Mouse (Mus musculus): ENCODE measurements around the gene Inpp5d. TPM values are rescaled to one million over a fixed set of nuclear protein-coding genes. Genes with fewer than 3 reads are reported as not detected.
"Not testable (repeated sequence)": the region's sequence is repeated elsewhere in the genome, so short reads cannot be mapped to it uniquely, and the experiment has no call there.

Inpp5d gene
- polyA plus RNA-seq, 1 experiment from 2014 or later: 3.3 TPM

DNA sequence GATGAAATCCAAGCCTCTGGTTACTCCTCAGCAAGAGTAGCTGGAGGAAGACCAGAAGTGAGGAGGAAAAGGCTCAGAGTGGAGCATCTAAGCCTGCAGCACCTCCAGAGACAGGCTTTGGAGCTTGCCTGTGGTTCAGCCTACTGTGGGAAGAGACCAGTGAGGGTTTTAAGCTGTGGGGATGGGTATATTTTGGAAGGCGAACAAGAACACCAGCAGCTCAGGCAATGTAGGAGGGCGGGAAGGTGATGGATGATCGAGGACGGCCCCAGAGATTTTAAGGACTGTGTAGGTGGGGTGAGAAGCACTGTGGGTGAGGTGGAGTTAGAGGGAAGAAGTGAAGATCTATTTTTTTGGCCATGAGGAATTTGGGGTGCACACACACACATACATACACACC, 60.8 kb downstream of the Inpp5d start:
- ATAC-seq (replicated peaks; ENCODE audit: insufficient number of reproducible peaks, low FRiP score, low TSS enrichment, low read depth): no peak
- DNase-seq (ENCODE audit: low spot score): no peak
- Histone ChIP-seq H3K36me3 (replicated peaks; ENCODE audit: control insufficient read depth, insufficient read depth, low read depth, low read length) (no peaks in the 10 kb centered on the region), H3K4me3 (ENCODE audit: low read depth, low read length) (no peak overlapping the region), H3K27me3 (ENCODE audit: control insufficient read depth, insufficient read depth, low read length) (no peaks in the 10 kb centered on the region), H3K27ac (replicated peaks; ENCODE audit: low read depth, low read length) (no peak overlapping the region), H3K9ac (replicated peaks; ENCODE audit: low read length) (no peak overlapping the region), H3K4me2 (ENCODE audit: low read depth, low read length) (no peak overlapping the region), H3K4me1 (ENCODE audit: control insufficient read depth, insufficient read depth, low read length) (no peaks in the 10 kb centered on the region), H3K9me3 (replicated peaks; ENCODE audit: control insufficient read depth, low read length) (no peaks in the 10 kb centered on the region)
- 89% methylated on average over 4 of the region's 4 CpGs for WGBS

DNA sequence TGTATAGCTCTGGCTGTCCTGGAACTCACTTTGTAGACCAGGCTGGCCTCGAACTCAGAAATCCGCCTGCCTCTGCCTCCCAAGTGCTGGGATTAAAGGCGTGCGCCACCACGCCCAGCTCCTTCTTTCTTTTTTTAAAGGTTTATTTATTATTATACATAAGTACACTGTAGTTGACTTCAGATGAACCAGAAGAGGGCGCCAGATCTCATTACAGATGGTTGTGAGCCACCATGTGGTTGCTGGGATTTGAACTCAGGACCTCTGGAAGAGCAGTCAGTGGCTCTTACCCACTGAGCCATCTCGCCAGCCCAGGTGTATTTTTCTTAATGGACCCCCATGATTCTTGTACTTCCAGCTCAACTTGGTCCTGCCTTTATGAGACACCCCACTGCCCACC, 62.4 kb downstream of the Inpp5d start:
- not testable (repeated sequence) for DNase-seq (ENCODE audit: low spot score); H3K9ac ChIP-seq (replicated peaks; ENCODE audit: low read length); H3K4me1 ChIP-seq (ENCODE audit: control insufficient read depth, insufficient read depth, low read length); H3K4me3 ChIP-seq (ENCODE audit: low read depth, low read length); H3K4me2 ChIP-seq (ENCODE audit: low read depth, low read length); ATAC-seq (replicated peaks; ENCODE audit: insufficient number of reproducible peaks, low FRiP score, low TSS enrichment, low read depth); H3K27ac ChIP-seq (replicated peaks; ENCODE audit: low read depth, low read length); H3K9me3 ChIP-seq (replicated peaks; ENCODE audit: control insufficient read depth, low read length); H3K36me3 ChIP-seq (replicated peaks; ENCODE audit: control insufficient read depth, insufficient read depth, low read depth, low read length); H3K27me3 ChIP-seq (ENCODE audit: control insufficient read depth, insufficient read depth, low read length)
- 86% methylated on average over 7 of the region's 7 CpGs for WGBS

DNA sequence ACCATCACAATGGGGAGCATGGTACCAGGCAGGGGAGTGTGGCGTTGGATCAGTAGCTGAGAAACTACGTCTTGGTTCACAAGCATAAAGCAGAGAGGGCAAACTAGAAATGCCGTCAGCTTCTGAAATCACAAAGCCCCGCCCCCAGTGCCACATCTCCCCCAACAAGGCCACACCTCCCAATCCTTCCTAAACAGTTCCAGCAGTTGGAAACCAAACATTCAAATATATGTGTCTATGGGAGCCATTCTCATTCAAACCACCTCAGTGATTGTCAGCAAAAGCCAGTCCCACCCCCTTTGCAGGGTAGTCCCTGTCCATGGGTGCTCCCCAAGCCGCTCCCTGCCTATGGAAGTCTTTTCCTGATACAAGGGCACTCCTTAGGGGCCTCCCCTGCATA, 64.0 kb downstream of the Inpp5d start:
- WGBS: 95% methylated on average over 5 of the region's 5 CpGs
- H3K27ac ChIP-seq (replicated peaks; ENCODE audit: low read depth, low read length): no peak overlapping the region
- ATAC-seq (replicated peaks; ENCODE audit: insufficient number of reproducible peaks, low FRiP score, low TSS enrichment, low read depth): no peak
- H3K27me3 ChIP-seq (ENCODE audit: control insufficient read depth, insufficient read depth, low read length): no peaks in the 10 kb centered on the region
- H3K36me3 ChIP-seq (replicated peaks; ENCODE audit: control insufficient read depth, insufficient read depth, low read depth, low read length): no peaks in the 10 kb centered on the region
- H3K9ac ChIP-seq (replicated peaks; ENCODE audit: low read length): no peak overlapping the region
- H3K9me3 ChIP-seq (replicated peaks; ENCODE audit: control insufficient read depth, low read length): no peaks in the 10 kb centered on the region
- no peaks in the 10 kb centered on the region for H3K4me1 ChIP-seq (ENCODE audit: control insufficient read depth, insufficient read depth, low read length)
- no peak overlapping the region for H3K4me2 ChIP-seq (ENCODE audit: low read depth, low read length)
- DNase-seq (ENCODE audit: low spot score): no peak
- H3K4me3 ChIP-seq (ENCODE audit: low read depth, low read length): no peak overlapping the region

DNA sequence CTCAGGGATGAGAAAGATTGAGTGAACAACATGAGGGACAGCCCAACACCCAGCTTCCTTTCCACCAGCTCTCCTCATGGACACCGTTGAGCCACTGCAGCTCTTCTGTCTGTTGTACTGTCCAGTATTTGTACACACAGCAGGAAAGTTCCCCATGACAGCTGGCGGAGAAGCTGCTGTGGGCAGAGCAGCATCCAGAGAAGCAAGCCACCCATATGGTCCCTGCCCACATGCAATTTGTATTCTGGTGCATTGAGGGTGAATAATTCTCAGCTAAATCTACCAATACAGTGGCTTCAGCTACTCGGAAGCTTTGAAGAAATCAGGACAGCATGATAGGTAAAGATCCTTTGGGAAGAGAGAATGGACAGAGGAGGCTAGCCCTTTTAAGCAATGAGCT, 64.7 kb downstream of the Inpp5d start:
- H3K9me3 ChIP-seq (replicated peaks; ENCODE audit: control insufficient read depth, low read length): no peaks in the 10 kb centered on the region
- 88% methylated on average over 3 of the region's 3 CpGs for WGBS

DNA sequence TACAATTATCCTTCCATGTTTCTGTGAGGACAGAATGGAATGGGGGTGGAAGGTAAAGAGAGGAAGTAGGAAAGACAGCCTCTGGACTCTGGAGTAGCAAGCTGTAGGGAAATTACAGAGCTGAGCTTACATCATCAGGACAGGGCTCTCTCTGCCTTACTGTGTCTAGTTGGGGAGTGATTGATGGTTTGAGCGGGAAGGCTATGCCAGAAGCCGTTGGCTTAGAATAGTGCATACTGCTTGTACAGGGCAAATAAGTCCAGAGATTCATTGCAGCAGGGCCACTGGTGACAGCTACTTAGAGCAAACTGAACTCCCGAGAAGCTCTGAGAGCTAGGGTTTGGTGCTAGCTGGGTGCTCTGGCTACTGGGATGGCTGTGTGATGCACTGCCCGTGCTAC, 66.2 kb downstream of the Inpp5d start:
- H3K27ac ChIP-seq (replicated peaks; ENCODE audit: low read depth, low read length): no peak overlapping the region
- H3K27me3 ChIP-seq (ENCODE audit: control insufficient read depth, insufficient read depth, low read length): no peaks in the 10 kb centered on the region
- H3K4me1 ChIP-seq (ENCODE audit: control insufficient read depth, insufficient read depth, low read length): no peaks in the 10 kb centered on the region
- no peak for ATAC-seq (replicated peaks; ENCODE audit: insufficient number of reproducible peaks, low FRiP score, low TSS enrichment, low read depth)
- no peak overlapping the region for H3K4me3 ChIP-seq (ENCODE audit: low read depth, low read length)
- no peak for DNase-seq (ENCODE audit: low spot score)
- H3K9me3 ChIP-seq (replicated peaks; ENCODE audit: control insufficient read depth, low read length): no peaks in the 10 kb centered on the region
- no peaks in the 10 kb centered on the region for H3K36me3 ChIP-seq (replicated peaks; ENCODE audit: control insufficient read depth, insufficient read depth, low read depth, low read length)
- no peak overlapping the region for H3K4me2 ChIP-seq (ENCODE audit: low read depth, low read length)
- WGBS: 77% methylated on average over 4 of the region's 4 CpGs
- no peak overlapping the region for H3K9ac ChIP-seq (replicated peaks; ENCODE audit: low read length)

More for the DNA sequence above, 64.7 kb downstream of the Inpp5d start:
- no peak overlapping the region for H3K27ac ChIP-seq (replicated peaks; ENCODE audit: low read depth, low read length)
- no peak for DNase-seq (ENCODE audit: low spot score)
- H3K4me3 ChIP-seq (ENCODE audit: low read depth, low read length): no peak overlapping the region
- ATAC-seq (replicated peaks; ENCODE audit: insufficient number of reproducible peaks, low FRiP score, low TSS enrichment, low read depth): no peak
- H3K9ac ChIP-seq (replicated peaks; ENCODE audit: low read length): no peak overlapping the region
- H3K4me1 ChIP-seq (ENCODE audit: control insufficient read depth, insufficient read depth, low read length): no peaks in the 10 kb centered on the region
- no peak overlapping the region for H3K4me2 ChIP-seq (ENCODE audit: low read depth, low read length)
- no peaks in the 10 kb centered on the region for H3K36me3 ChIP-seq (replicated peaks; ENCODE audit: control insufficient read depth, insufficient read depth, low read depth, low read length)
- no peaks in the 10 kb centered on the region for H3K27me3 ChIP-seq (ENCODE audit: control insufficient read depth, insufficient read depth, low read length)

- Histone ChIP-seq H3K27ac (replicated peaks; ENCODE audit: low read depth, low read length) (no peak overlapping the region), H3K9ac (replicated peaks; ENCODE audit: low read length) (no peak overlapping the region), H3K36me3 (replicated peaks; ENCODE audit: control insufficient read depth, insufficient read depth, low read depth, low read length) (no peaks in the 10 kb centered on the region), H3K9me3 (replicated peaks; ENCODE audit: control insufficient read depth, low read length) (no peaks in the 10 kb centered on the region), H3K4me3 (ENCODE audit: low read depth, low read length) (no peak overlapping the region), H3K4me1 (ENCODE audit: control insufficient read depth, insufficient read depth, low read length) (no peaks in the 10 kb centered on the region), H3K27me3 (ENCODE audit: control insufficient read depth, insufficient read depth, low read length) (no peaks in the 10 kb centered on the region), H3K4me2 (ENCODE audit: low read depth, low read length) (no peak overlapping the region)
- ATAC-seq (replicated peaks; ENCODE audit: insufficient number of reproducible peaks, low FRiP score, low TSS enrichment, low read depth) (no peak), DNase-seq (ENCODE audit: low spot score) (no peak)
- WGBS: 31% methylated on average over 1 of the region's 1 CpGs
Observed at GRCm38 (mm10) chr1:87687009-87687408, 66.9 kb downstream of the Inpp5d start.

DNA sequence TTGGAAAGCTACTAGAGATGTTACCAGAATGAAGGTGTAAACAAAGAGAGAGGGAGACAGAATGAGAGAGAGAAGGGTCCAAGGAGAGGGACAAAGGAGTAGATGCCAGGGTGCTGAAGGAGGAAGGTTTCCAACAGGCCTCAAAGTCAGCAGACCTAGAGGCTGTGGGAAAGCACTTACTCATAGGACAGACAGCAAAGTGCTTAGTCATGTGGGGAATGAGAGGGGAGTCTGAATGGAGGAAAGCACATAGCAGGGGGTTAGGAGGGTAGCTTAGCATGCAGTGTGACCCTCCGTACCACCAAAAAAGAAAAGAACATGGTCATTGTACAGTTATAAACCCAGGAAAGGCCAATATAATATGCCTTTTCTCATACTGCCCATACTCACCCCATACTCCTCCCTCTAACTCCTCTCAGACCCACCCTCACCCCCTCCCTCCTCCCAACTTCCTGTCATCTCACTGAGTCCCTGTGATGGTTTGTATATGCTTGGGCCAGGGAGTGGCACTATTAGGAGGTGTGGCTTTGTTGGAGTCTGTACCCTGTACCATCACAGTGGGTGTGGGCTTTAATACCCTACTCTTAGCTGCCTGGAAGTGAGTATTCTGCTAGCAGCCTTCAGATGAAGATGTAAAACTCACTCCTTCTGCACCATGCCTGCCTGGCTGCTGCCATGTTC, 69.7 kb downstream of the Inpp5d start:
- Histone ChIP-seq H3K9ac (replicated peaks; ENCODE audit: low read length) (no peak overlapping the region), H3K4me3 (ENCODE audit: low read depth, low read length) (no peak overlapping the region), H3K27ac (replicated peaks; ENCODE audit: low read depth, low read length) (no peak overlapping the region), H3K4me2 (ENCODE audit: low read depth, low read length) (no peak overlapping the region), H3K36me3 (replicated peaks; ENCODE audit: control insufficient read depth, insufficient read depth, low read depth, low read length) (no peaks in the 10 kb centered on the region), H3K27me3 (ENCODE audit: control insufficient read depth, insufficient read depth, low read length) (no peaks in the 10 kb centered on the region), H3K4me1 (ENCODE audit: control insufficient read depth, insufficient read depth, low read length) (no peaks in the 10 kb centered on the region), H3K9me3 (replicated peaks; ENCODE audit: control insufficient read depth, low read length) (no peaks in the 10 kb centered on the region)
- ATAC-seq (replicated peaks; ENCODE audit: insufficient number of reproducible peaks, low FRiP score, low TSS enrichment, low read depth): no peak
- DNase-seq (ENCODE audit: low spot score): no peak
- WGBS: 82% methylated on average over 1 of the region's 1 CpGs

DNA sequence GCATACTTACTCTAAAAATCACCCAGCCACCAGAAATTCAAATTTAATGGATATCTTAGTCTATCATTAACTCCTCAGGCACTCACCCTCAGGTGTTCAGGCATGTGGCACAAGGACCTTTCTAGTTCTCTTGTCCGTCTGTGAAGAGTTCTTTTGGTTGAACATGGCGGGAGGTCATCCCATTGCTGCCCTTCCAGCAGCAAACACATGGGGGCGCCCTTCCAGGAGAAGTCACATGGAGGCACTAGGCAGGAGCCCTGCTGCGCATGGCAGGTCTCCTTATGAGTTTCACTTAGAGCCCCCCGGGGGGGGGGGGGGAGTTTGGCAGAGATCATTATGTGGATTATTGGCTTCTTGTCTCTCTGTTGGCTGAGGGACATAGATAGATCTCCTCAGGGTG, 76.2 kb downstream of the Inpp5d start:
- DNase-seq (ENCODE audit: low spot score) (no peak), ATAC-seq (replicated peaks; ENCODE audit: insufficient number of reproducible peaks, low FRiP score, low TSS enrichment, low read depth) (no peak)
- Histone ChIP-seq H3K36me3 (replicated peaks; ENCODE audit: control insufficient read depth, insufficient read depth, low read depth, low read length) (no peaks in the 10 kb centered on the region), H3K27me3 (ENCODE audit: control insufficient read depth, insufficient read depth, low read length) (no peaks in the 10 kb centered on the region), H3K4me1 (ENCODE audit: control insufficient read depth, insufficient read depth, low read length) (no peaks in the 10 kb centered on the region), H3K4me2 (ENCODE audit: low read depth, low read length) (no peak overlapping the region), H3K27ac (replicated peaks; ENCODE audit: low read depth, low read length) (no peak overlapping the region), H3K9ac (replicated peaks; ENCODE audit: low read length) (no peak overlapping the region), H3K4me3 (ENCODE audit: low read depth, low read length) (no peak overlapping the region), H3K9me3 (replicated peaks; ENCODE audit: control insufficient read depth, low read length) (no peaks in the 10 kb centered on the region)
- WGBS: 76% methylated on average over 5 of the region's 5 CpGs
